Mouse (Mus musculus) G1E (cell line): Measurements from ENCODE around the gene Esyt1.

Source experiments
- CTCF ChIP-seq: IDR thresholded peaks from 2 replicates; pipeline ENCODE4 v1.5.1; 2012; ENCODE audit warnings: low read depth, low read length, inconsistent platforms, mixed read lengths
- GATA1 ChIP-seq: IDR thresholded peaks from 2 replicates; pipeline ENCODE4 v1.6.1; 2012; ENCODE audit warnings: borderline replicate concordance, low read length, inconsistent platforms, mixed read lengths
- GATA2 ChIP-seq: IDR thresholded peaks from 2 replicates; pipeline ENCODE4 v1.6.1; 2012; ENCODE audit warnings: low read depth, low read length, inconsistent platforms, borderline replicate concordance
- POLR2AphosphoS5 ChIP-seq: IDR thresholded peaks from 2 replicates; pipeline ENCODE4 v1.6.1; 2012; ENCODE audit warnings: low read depth, low read length, inconsistent platforms; ENCODE audit not compliant: insufficient replicate concordance
- TAL1 ChIP-seq: conservative IDR thresholded peaks from 2 replicates; pipeline ENCODE4 v1.6.1; 2012; ENCODE audit warnings: low read depth, low read length, inconsistent platforms, mixed read lengths

DNA sequence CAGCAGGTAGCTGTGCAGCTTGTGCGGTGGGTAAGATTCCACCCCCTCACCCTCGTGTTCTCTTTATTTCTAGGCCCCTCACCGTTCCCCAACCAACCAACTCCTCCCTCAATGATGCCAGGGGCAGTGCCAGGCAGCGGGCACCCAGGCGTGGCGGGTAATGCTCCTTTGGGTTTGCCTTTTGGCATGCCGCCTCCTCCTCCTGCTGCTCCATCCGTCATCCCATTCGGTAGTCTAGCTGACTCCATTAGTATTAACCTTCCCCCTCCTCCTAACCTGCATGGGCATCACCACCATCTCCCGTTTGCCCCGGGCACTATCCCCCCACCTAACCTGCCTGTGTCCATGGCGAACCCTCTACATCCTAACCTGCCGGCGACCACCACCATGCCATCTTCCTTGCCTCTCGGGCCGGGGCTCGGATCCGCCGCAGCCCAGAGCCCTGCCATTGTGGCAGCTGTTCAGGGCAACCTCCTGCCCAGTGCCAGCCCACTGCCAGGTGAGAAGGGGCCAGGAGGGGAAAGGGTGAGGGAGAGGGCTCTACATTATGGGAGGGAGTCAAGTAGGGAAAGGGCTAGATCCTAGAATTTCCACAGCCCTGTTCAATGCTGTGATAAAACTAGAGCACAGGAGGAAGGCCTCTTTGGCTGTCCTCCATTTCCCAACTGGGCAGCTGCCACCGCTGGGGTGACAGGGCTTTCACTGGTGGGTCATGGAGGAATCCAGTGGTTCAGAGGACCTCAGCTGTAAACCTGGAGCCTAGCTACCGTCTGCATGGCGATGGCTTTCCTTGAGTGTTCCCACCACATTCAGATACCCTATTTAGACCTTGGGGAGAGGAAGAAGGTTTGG lies 37.6 kb downstream of the Esyt1 start:
- TF ChIP-seq CTCF (no peak), GATA1 (no peak), POLR2AphosphoS5 (no peak), GATA2 (no peak), TAL1 (no peak)
